Mouse (Mus musculus): ENCODE results near the gene Epn1. TPM values are rescaled to one million over a fixed set of nuclear protein-coding genes. Genes with fewer than 3 reads are reported as not detected.
A peak's percentile ranks its signal among the peaks of the same experiment; 100 is the strongest.

The Epn1 gene
- polyA plus RNA-seq, 1 experiment from 2014 or later, result 118 TPM

GRCm38 (mm10) chr7:5102564-5102963 is 22.5 kb downstream of the Epn1 start:
- H3K9ac ChIP-seq, result no peak overlapping the region

DNA sequence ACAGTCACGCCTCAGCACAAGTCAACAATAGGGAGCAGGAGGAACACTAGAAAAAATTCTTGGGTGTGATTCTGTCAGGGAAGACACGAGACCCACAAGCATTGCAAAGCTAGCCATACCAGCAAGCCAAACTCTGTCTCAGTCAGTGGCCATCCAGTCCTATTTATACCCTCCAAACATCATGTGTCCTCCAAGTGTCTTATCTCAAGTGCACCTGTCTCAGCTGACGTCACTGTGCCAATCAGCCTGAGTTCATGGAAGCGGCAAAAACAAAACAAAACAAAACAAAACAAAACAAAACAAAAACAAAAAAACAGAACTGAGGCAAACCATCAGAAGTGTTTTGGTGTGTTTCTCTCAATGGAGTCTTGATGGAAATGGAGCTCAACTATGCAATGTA is 28.2 kb downstream of the Epn1 start:
- no peaks in the 10 kb centered on the region for H3K4me1 ChIP-seq (replicated peaks)
- H3K27me3 ChIP-seq, result no peaks in the 10 kb centered on the region
- no peak overlapping the region for H3K9ac ChIP-seq
- H3K36me3 ChIP-seq, result no peaks in the 10 kb centered on the region
- 87% methylated on average over 4 of the region's 4 CpGs for WGBS
- no peak overlapping the region for H3K27ac ChIP-seq (replicated peaks)
- H3K4me3 ChIP-seq, result no peak overlapping the region
- no peaks in the 10 kb centered on the region for H3K9me3 ChIP-seq
- ATAC-seq (ENCODE audit: low FRiP score, low read depth), result no peak
- no peak overlapping the region for H3K4me2 ChIP-seq

More at GRCm38 (mm10) chr7:5102564-5102963, 22.5 kb downstream of the Epn1 start:
- H3K4me3 ChIP-seq, result no peak overlapping the region
- H3K27ac ChIP-seq (replicated peaks), result no peak overlapping the region
- WGBS, result 86% methylated on average over 2 of the region's 2 CpGs
- H3K36me3 ChIP-seq, result peaks cover 16% of the 10 kb centered on the region
- H3K4me1 ChIP-seq (replicated peaks), result no peaks in the 10 kb centered on the region
- no peaks in the 10 kb centered on the region for H3K27me3 ChIP-seq
- no peak overlapping the region for H3K4me2 ChIP-seq
- no peak for ATAC-seq (ENCODE audit: low FRiP score, low read depth)
- no peaks in the 10 kb centered on the region for H3K9me3 ChIP-seq

- Histone ChIP-seq H3K9me3 (no peaks in the 10 kb centered on the region), H3K9ac (no peak overlapping the region), H3K4me1 (replicated peaks) (no peaks in the 10 kb centered on the region), H3K4me3 (no peak overlapping the region), H3K36me3 (no peaks in the 10 kb centered on the region), H3K27ac (replicated peaks) (no peak overlapping the region), H3K4me2 (no peak overlapping the region), H3K27me3 (no peaks in the 10 kb centered on the region)
- 90% methylated on average over 8 of the region's 8 CpGs for WGBS
- ATAC-seq (ENCODE audit: low FRiP score, low read depth), result no peak
Observed at GRCm38 (mm10) chr7:5109301-5109700, 29.3 kb downstream of the Epn1 start.

GRCm38 (mm10) chr7:5112701-5113100 is 32.7 kb downstream of the Epn1 start:
- H3K9ac ChIP-seq, result no peak overlapping the region
- WGBS, result 48% methylated on average over 3 of the region's 3 CpGs
- no peak overlapping the region for H3K4me2 ChIP-seq
- H3K27me3 ChIP-seq, result no peaks in the 10 kb centered on the region
- H3K27ac ChIP-seq (replicated peaks), result no peak overlapping the region
- H3K4me1 ChIP-seq (replicated peaks), result no peaks in the 10 kb centered on the region
- no peak for ATAC-seq (ENCODE audit: low FRiP score, low read depth)
- H3K36me3 ChIP-seq, result no peaks in the 10 kb centered on the region
- H3K9me3 ChIP-seq, result no peaks in the 10 kb centered on the region
- no peak overlapping the region for H3K4me3 ChIP-seq

DNA sequence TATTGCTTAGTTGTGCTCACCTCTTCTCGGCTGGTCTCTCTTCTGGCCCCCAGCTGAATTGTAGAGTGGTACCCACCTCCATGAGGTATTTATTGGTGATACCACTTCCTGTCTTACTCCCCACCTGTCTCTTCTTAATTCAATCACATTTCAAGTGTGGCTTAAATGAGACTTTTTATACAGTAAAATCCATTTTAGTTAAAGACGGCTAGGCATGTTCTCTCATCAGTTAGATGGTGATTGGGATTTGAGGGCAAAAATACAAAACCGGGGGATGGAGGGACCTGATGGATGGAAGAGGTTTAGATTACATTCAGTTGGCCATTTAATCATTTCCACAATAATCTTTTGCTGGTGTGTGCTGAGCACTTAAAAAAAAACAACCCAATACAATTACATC is 36.8 kb downstream of the Epn1 start, which contains the start of gene Rfpl4:
Gene Rfpl4 (minus strand): TSS at position 101 of the 400 bp plus-strand sequence.
- Histone ChIP-seq H3K27ac (replicated peaks) (no peak within 1 kb of the TSS), H3K4me2 (no peak within 1 kb of the TSS), H3K36me3 (no peaks in the 10 kb centered on the region), H3K9ac (no peak within 1 kb of the TSS), H3K27me3 (no peaks in the 10 kb centered on the region), H3K4me1 (replicated peaks) (no peaks in the 10 kb centered on the region), H3K9me3 (no peaks in the 10 kb centered on the region), H3K4me3 (no peak within 1 kb of the TSS)
- ATAC-seq (ENCODE audit: low FRiP score, low read depth), result no peak
- WGBS, result 93% methylated on average over 3 of the region's 3 CpGs

DNA sequence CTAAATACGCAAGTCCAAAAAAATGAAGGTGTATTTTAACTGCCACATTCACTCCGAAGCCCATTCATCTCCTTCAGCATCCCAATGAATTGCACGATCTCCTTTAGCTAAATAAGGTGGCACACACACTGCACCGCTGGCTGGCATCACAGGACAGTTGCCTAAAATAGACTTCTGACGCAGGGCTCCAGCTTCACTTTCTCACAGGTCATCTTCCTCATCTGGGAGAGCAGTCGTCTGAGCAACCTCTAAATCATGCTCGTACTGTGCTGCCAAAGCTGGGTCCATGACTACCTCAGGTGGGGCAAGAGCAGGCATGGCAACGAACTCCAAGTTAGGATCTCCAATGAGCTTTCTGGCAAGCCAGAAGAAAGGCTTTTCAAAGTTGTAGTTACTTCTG is 45.0 kb downstream of the Epn1 start:
- H3K36me3 ChIP-seq, result no peaks in the 10 kb centered on the region
- H3K4me3 ChIP-seq, result no peak overlapping the region
- no peak overlapping the region for H3K4me2 ChIP-seq
- WGBS, result 90% methylated on average over 8 of the region's 8 CpGs
- H3K4me1 ChIP-seq (replicated peaks), result 0 out of 2 replicates have a peak, but pooled peaks cover 7% of the 10 kb centered on the region
- H3K9me3 ChIP-seq, result no peaks in the 10 kb centered on the region
- no peaks in the 10 kb centered on the region for H3K27me3 ChIP-seq
- no peak overlapping the region for H3K9ac ChIP-seq
- ATAC-seq (ENCODE audit: low FRiP score, low read depth), result 0 out of 2 replicates have a peak, but pooled peaks have one; percentile 38
- H3K27ac ChIP-seq (replicated peaks), result no peak overlapping the region

- no peaks in the 10 kb centered on the region for H3K36me3 ChIP-seq
- H3K27me3 ChIP-seq, result no peaks in the 10 kb centered on the region
- 0 out of 2 replicates have a peak, but pooled peaks cover 7% of the 10 kb centered on the region for H3K4me1 ChIP-seq (replicated peaks)
- H3K4me3 ChIP-seq, result peak within 1 kb of the TSS; percentile 46
- peak within 1 kb of the TSS; percentile 41 for H3K9ac ChIP-seq
- H3K9me3 ChIP-seq, result no peaks in the 10 kb centered on the region
- whole genome bisulfite sequencing, result 19% methylated on average over 42 of the region's 42 CpGs
- peak within 1 kb of the TSS; percentile 73 for H3K4me2 ChIP-seq
- ATAC-seq (ENCODE audit: low FRiP score, low read depth), result peak; percentile 95
- no peak within 1 kb of the TSS for H3K27ac ChIP-seq (replicated peaks)
Observed at GRCm38 (mm10) chr7:5125549-5126406, 45.7 kb downstream of the Epn1 start, which contains the start of gene Rasl2-9. Gene Rasl2-9 (minus strand): TSS chr7:5125950.

Small RNA genes lying within 50 kb of the gene (microRNA-seq; reads per million reads assigned to microRNA genes)
- gene Gm26217, result not detected

Other genes starting within 250 kb of the Epn1 start
- 10.8 and 12.8 TPM in 2 replicates for gene Shisa7, start 235.5 kb upstream of the Epn1 start, polyA plus RNA-seq (2015; fragmentation: Nextera tagmentation; extraction: Ambion mirVana)
- 3.2 and 4.1 TPM in 2 replicates for gene Isoc2b, start 210.0 kb upstream of the Epn1 start, polyA plus RNA-seq (2015; fragmentation: Nextera tagmentation; extraction: Ambion mirVana)
- gene Isoc2a, start 203.1 kb upstream of the Epn1 start, polyA plus RNA-seq (2015; fragmentation: Nextera tagmentation; extraction: Ambion mirVana), result 0.75 and 0.77 TPM in 2 replicates
- gene Gm36210, start 173.7 kb upstream of the Epn1 start, polyA plus RNA-seq (2015; fragmentation: Nextera tagmentation; extraction: Ambion mirVana), result 0.45 and 0.47 TPM in 2 replicates
- 3.5 and 4.2 TPM in 2 replicates for gene Zfp628, start 165.0 kb upstream of the Epn1 start, polyA plus RNA-seq (2015; fragmentation: Nextera tagmentation; extraction: Ambion mirVana)
- 35.3 and 35.8 TPM in 2 replicates for gene Nat14, start 158.2 kb upstream of the Epn1 start, polyA plus RNA-seq (2015; fragmentation: Nextera tagmentation; extraction: Ambion mirVana)
- gene Ssc5d, start 154.4 kb upstream of the Epn1 start, polyA plus RNA-seq (2015; fragmentation: Nextera tagmentation; extraction: Ambion mirVana), result 1.2 and 1.3 TPM in 2 replicates
- gene Sbk2, start 115.8 kb upstream of the Epn1 start, polyA plus RNA-seq (2015; fragmentation: Nextera tagmentation; extraction: Ambion mirVana), result 0.12 and 0.18 TPM in 2 replicates
- 0.49 and 0.62 TPM in 2 replicates for gene Sbk3, start 109.1 kb upstream of the Epn1 start, polyA plus RNA-seq (2015; fragmentation: Nextera tagmentation; extraction: Ambion mirVana)
- 60.3 and 66.8 TPM in 2 replicates for gene Zfp579, start 84.1 kb upstream of the Epn1 start, polyA plus RNA-seq (2015; fragmentation: Nextera tagmentation; extraction: Ambion mirVana)
- 8.1 and 9.2 TPM in 2 replicates for gene Zfp524, start 65.8 kb upstream of the Epn1 start, polyA plus RNA-seq (2015; fragmentation: Nextera tagmentation; extraction: Ambion mirVana)
- 41.9 and 44.6 TPM in 2 replicates for gene Fiz1, start 65.5 kb upstream of the Epn1 start, polyA plus RNA-seq (2015; fragmentation: Nextera tagmentation; extraction: Ambion mirVana)
- 1.2 TPM in 1 of 2 replicates, not detected in the other for gene Gm44973, start 64.7 kb upstream of the Epn1 start, polyA plus RNA-seq (2015; fragmentation: Nextera tagmentation; extraction: Ambion mirVana)
- gene Zfp865, start 59.9 kb upstream of the Epn1 start, polyA plus RNA-seq (2015; fragmentation: Nextera tagmentation; extraction: Ambion mirVana), result 6.0 and 7.5 TPM in 2 replicates
- gene Ccdc106, start 59.7 kb upstream of the Epn1 start, polyA plus RNA-seq (2015; fragmentation: Nextera tagmentation; extraction: Ambion mirVana), result 58.8 and 65.2 TPM in 2 replicates
- not detected in 2 replicates for gene 4632433K11Rik, start 46.1 kb upstream of the Epn1 start, polyA plus RNA-seq (2015; fragmentation: Nextera tagmentation; extraction: Ambion mirVana)
- gene Zfp784, start 41.8 kb upstream of the Epn1 start, polyA plus RNA-seq (2015; fragmentation: Nextera tagmentation; extraction: Ambion mirVana), result 7.8 and 9.3 TPM in 2 replicates
- 90.6 and 113 TPM in 2 replicates for gene Zfp580, start 28.7 kb upstream of the Epn1 start, polyA plus RNA-seq (2015; fragmentation: Nextera tagmentation; extraction: Ambion mirVana)
- gene U2af2, start 18.1 kb upstream of the Epn1 start, polyA plus RNA-seq (2015; fragmentation: Nextera tagmentation; extraction: Ambion mirVana), result 99.8 and 101 TPM in 2 replicates
- gene Rfpl4, start 36.7 kb downstream of the Epn1 start, polyA plus RNA-seq (2015; fragmentation: Nextera tagmentation; extraction: Ambion mirVana), result not detected in 2 replicates
- gene Rasl2-9, start 45.7 kb downstream of the Epn1 start, polyA plus RNA-seq (2015; fragmentation: Nextera tagmentation; extraction: Ambion mirVana), result 0.31 and 1.0 TPM in 2 replicates
- gene Vmn1r55, start 69.4 kb downstream of the Epn1 start, polyA plus RNA-seq (2015; fragmentation: Nextera tagmentation; extraction: Ambion mirVana), result not detected in 2 replicates
- not detected in 2 replicates for gene Vmn1r56, start 116.5 kb downstream of the Epn1 start, polyA plus RNA-seq (2015; fragmentation: Nextera tagmentation; extraction: Ambion mirVana)
- gene Vmn1r57, start 138.3 kb downstream of the Epn1 start, polyA plus RNA-seq (2015; fragmentation: Nextera tagmentation; extraction: Ambion mirVana), result not detected in 2 replicates